Mouse (Mus musculus) testis, adult 2 months (tissue): ENCODE measurements at regions not wholly inside any gene's neighbourhood (a gene's known extent, or its start where the extent isn't known, plus 50 kb on each side); places are given as distances from the start of the nearest gene placed in this dataset.

Experiments
- CTCF ChIP-seq: fragments of 200-500 bp; IDR thresholded peaks from 2 replicates; pipeline ENCODE4 v1.5.1; 2012; ENCODE audit warnings: low read depth, mild to moderate bottlenecking, inconsistent platforms, low read length, moderate library complexity; ENCODE audit not compliant: control insufficient read depth, insufficient read depth, insufficient replicate concordance
- POLR2A ChIP-seq: fragments of 200-500 bp; IDR thresholded peaks from 2 replicates; pipeline ENCODE4 v1.6.1; 2012; ENCODE audit warnings: low read depth, mild to moderate bottlenecking, inconsistent platforms, low read length, moderate library complexity; ENCODE audit not compliant: control insufficient read depth

- TF ChIP-seq POLR2A, result no peak
- no peak for TF ChIP-seq CTCF
Measured at GRCm38 (mm10) chr15:87958866-87959265, 414.8 kb downstream of the Fam19a5 start.
